Mouse (Mus musculus) CH12.LX (cell line): ENCODE data around the gene Fndc5.

Experiments used
- CHD2 ChIP-seq: IDR thresholded peaks from 2 replicates; pipeline ENCODE4 v1.6.1; 2011; ENCODE audit warnings: low read length, improper control_type of control experiment
- CTCF ChIP-seq, 2 experiments: IDR thresholded peaks in 1 of 2; conservative IDR thresholded peaks in 1 of 2; 2 replicates each; pipeline ENCODE4 v1.5.1; 2011 to 2012; ENCODE audit warnings: low read depth in 2 of 2, low read length in 2 of 2, improper control_type of control experiment in 1 of 2, inconsistent platforms in 1 of 2, mild to moderate bottlenecking in 1 of 2, moderate library complexity in 1 of 2
- E2F4 ChIP-seq: IDR thresholded peaks from 2 replicates; pipeline ENCODE4 v1.6.1; 2011; ENCODE audit warnings: low read depth, low read length, improper control_type of control experiment; ENCODE audit not compliant: insufficient replicate concordance
- ELF1 ChIP-seq: IDR thresholded peaks from 2 replicates; pipeline ENCODE4 v1.6.1; 2014; ENCODE audit warnings: low read depth, mild to moderate bottlenecking, inconsistent platforms, low read length, improper control_type of control experiment
- EP300 ChIP-seq: IDR thresholded peaks from 2 replicates; pipeline ENCODE4 v1.6.1; 2011; ENCODE audit warnings: low read length, improper control_type of control experiment
- ETS1 ChIP-seq: conservative IDR thresholded peaks from 2 replicates; pipeline ENCODE4 v1.6.1; 2012; ENCODE audit warnings: low read depth, mild to moderate bottlenecking, inconsistent platforms, low read length, improper control_type of control experiment, moderate library complexity
- GABPA ChIP-seq: IDR thresholded peaks from 2 replicates; pipeline ENCODE4 v1.6.1; 2012; ENCODE audit warnings: low read depth, low read length, improper control_type of control experiment, inconsistent platforms; ENCODE audit not compliant: insufficient replicate concordance
- MAX ChIP-seq: IDR thresholded peaks from 2 replicates; pipeline ENCODE4 v1.6.1; 2011; ENCODE audit warnings: low read length, improper control_type of control experiment
- POLR2A ChIP-seq: IDR thresholded peaks from 2 replicates; pipeline ENCODE4 v1.6.1; 2011; ENCODE audit warnings: low read depth, mild to moderate bottlenecking, improper control_type of control experiment, low read length
- POLR2AphosphoS2 ChIP-seq: IDR thresholded peaks from 2 replicates; pipeline ENCODE4 v1.6.1; 2011; ENCODE audit warnings: low read depth, low read length, improper control_type of control experiment
- RAD21 ChIP-seq: IDR thresholded peaks from 2 replicates; pipeline ENCODE4 v1.6.1; 2011; ENCODE audit warnings: low read depth, mild to moderate bottlenecking, low read length, improper control_type of control experiment, moderate library complexity
- SMC3 ChIP-seq: IDR thresholded peaks from 2 replicates; pipeline ENCODE4 v1.6.1; 2011; ENCODE audit warnings: low read depth, low read length, improper control_type of control experiment
- ZC3H11A ChIP-seq: IDR thresholded peaks from 2 replicates; pipeline ENCODE4 v1.6.1; 2012; ENCODE audit warnings: low read depth, mild to moderate bottlenecking, inconsistent platforms, low read length, improper control_type of control experiment
- ZKSCAN1 ChIP-seq: IDR thresholded peaks from 2 replicates; pipeline ENCODE4 v1.6.1; 2012; ENCODE audit warnings: low read depth, inconsistent platforms, low read length, improper control_type of control experiment, borderline replicate concordance

DNA sequence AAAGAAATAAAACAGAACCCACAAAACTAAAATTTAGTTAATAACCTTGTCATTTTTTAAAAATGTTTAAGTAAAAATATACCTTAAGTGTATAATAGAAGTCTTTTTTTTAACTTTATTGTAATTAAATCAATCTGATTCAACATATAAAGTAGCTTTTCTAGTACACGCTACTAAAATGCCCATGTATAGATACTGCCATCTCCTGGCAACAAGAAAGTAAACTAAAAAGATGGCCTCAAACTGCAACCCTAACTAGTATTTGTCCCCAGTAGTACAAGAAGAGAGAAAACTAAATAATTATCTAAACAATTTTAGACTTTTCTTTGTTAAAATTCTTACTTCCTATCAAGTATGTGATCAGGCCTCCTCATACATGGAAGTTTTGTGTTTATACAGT lies 42.8 kb downstream of the Fndc5 start:
- TF ChIP-seq EP300 (no peak), E2F4 (no peak), CTCF (conservative IDR thresholded peaks at IDR 0.05 in 1 of 2, IDR thresholded peaks at IDR 0.05 in 1 of 2; ENCODE audit: low read depth in 2 of 2, low read length in 2 of 2) (peak in 1 of 2 experiments; percentile 44; a peak in 2 of 4 replicates), ETS1 (no peak), POLR2A (no peak), ZKSCAN1 (no peak), RAD21 (peak; percentile 32), POLR2AphosphoS2 (no peak), GABPA (no peak), CHD2 (no peak), ELF1 (no peak), MAX (no peak), SMC3 (no peak), ZC3H11A (no peak)
